Mouse (Mus musculus) heart, embryonic 13.5 days (tissue): ENCODE measurements around the gene Mrgprd. TPM values are rescaled to one million over a fixed set of nuclear protein-coding genes. Genes with fewer than 3 reads are reported as not detected.

ENCODE experiments used
- ATAC-seq: fragments of 200-750 bp; cut with Nextera tagmentation; 2 replicates; pipeline ENCODE4 v1.8.0; 2017; ENCODE audit warnings: moderate TSS enrichment; ENCODE audit not compliant: insufficient number of reproducible peaks, low FRiP score, low TSS enrichment; ENCODE audit errors: extremely low read depth
- H3K27ac ChIP-seq: fragments of 300-500 bp; sonication (generic); replicated peaks from 2 replicates; pipeline ENCODE4 v1.5.1; 2015; ENCODE audit warnings: moderate library complexity, mild to moderate bottlenecking, inconsistent platforms
- H3K27me3 ChIP-seq: fragments of 300-500 bp; sonication (generic); replicated peaks from 2 replicates; pipeline ENCODE4 v1.6.1; 2015; ENCODE audit warnings: mild to moderate bottlenecking, inconsistent platforms
- H3K36me3 ChIP-seq: fragments of 300-500 bp; sonication (generic); 2 replicates; pipeline ENCODE4 v1.6.1; 2015; ENCODE audit warnings: mild to moderate bottlenecking, inconsistent platforms
- H3K4me1 ChIP-seq: fragments of 300-500 bp; sonication (generic); 2 replicates; pipeline ENCODE4 v1.6.1; 2015; ENCODE audit warnings: inconsistent platforms
- H3K4me2 ChIP-seq: fragments of 300-500 bp; sonication (generic); 2 replicates; pipeline ENCODE4 v1.6.1; 2015; ENCODE audit warnings: inconsistent platforms, mild to moderate bottlenecking, moderate library complexity
- H3K4me3 ChIP-seq: fragments of 300-500 bp; sonication (generic); 2 replicates; pipeline ENCODE4 v1.5.1; 2015; ENCODE audit warnings: moderate library complexity, mild to moderate bottlenecking, inconsistent platforms
- H3K9ac ChIP-seq: fragments of 300-500 bp; sonication (generic); 2 replicates; pipeline ENCODE4 v1.6.1; 2015; ENCODE audit warnings: inconsistent platforms, mild to moderate bottlenecking, moderate library complexity
- H3K9me3 ChIP-seq: fragments of 300-500 bp; sonication (generic); 2 replicates; pipeline ENCODE4 v1.6.1; 2016; ENCODE audit warnings: inconsistent platforms
- WGBS: fragments of 180-500 bp; shearing (Covaris S2); methylation state at CpG from one replicate; pipeline ENCODE4 v1.1.7; 2015; ENCODE audit warnings: mixed read lengths; 5-methylcytosine and 5-hydroxymethylcytosine counted together
- polyA plus RNA-seq: library from polyadenylated mRNA; unstranded; fragments of >200 nt; fragmentation: Nextera tagmentation; extraction: Ambion mirVana; gene quantifications from 2 replicates; pipeline ENCODE4 v1.2.1, GENCODE M21; 2015

Gene Mrgprd
- not detected in 2 replicates for polyA plus RNA-seq

- no peaks in the 10 kb centered on the region for H3K36me3 ChIP-seq
- H3K4me2 ChIP-seq: no peak within 1 kb of the TSS
- no peaks in the 10 kb centered on the region for H3K9me3 ChIP-seq
- no peaks in the 10 kb centered on the region for H3K4me1 ChIP-seq
- no peak within 1 kb of the TSS for H3K4me3 ChIP-seq
- H3K9ac ChIP-seq: no peak within 1 kb of the TSS
- H3K27me3 ChIP-seq: peaks cover 12% of the 10 kb centered on the region; the same call in 1 of the 2 replicates
- ATAC-seq: no peak
- no peak within 1 kb of the TSS for H3K27ac ChIP-seq
- WGBS: 87% methylated on average over 6 of the region's 6 CpGs
Measured at GRCm38 (mm10) chr7:145314785-145315411, at the start of gene Mrgprd. Gene Mrgprd (plus strand): TSS chr7:145314835.

GRCm38 (mm10) chr7:145266011-145266410 lies 48.6 kb upstream of the Mrgprd start:
- no peak for ATAC-seq
- 72% methylated on average over 2 of the region's 2 CpGs for WGBS
- Histone ChIP-seq H3K9me3 (no peaks in the 10 kb centered on the region), H3K9ac (no peak overlapping the region), H3K27me3 (no peaks in the 10 kb centered on the region), H3K4me1 (peaks cover 19% of the 10 kb centered on the region), H3K27ac (no peak overlapping the region), H3K4me2 (no peak overlapping the region), H3K36me3 (peaks cover 72% of the 10 kb centered on the region), H3K4me3 (no peak overlapping the region)

GRCm38 (mm10) chr7:145268890-145269289 lies 45.7 kb upstream of the Mrgprd start:
- 86% methylated on average over 7 of the region's 7 CpGs for WGBS
- peaks cover 16% of the 10 kb centered on the region for H3K4me1 ChIP-seq
- no peaks in the 10 kb centered on the region for H3K27me3 ChIP-seq
- peaks cover 87% of the 10 kb centered on the region for H3K36me3 ChIP-seq
- H3K27ac ChIP-seq: no peak overlapping the region
- H3K4me3 ChIP-seq: no peak overlapping the region
- no peak for ATAC-seq
- no peaks in the 10 kb centered on the region for H3K9me3 ChIP-seq
- H3K9ac ChIP-seq: no peak overlapping the region
- no peak overlapping the region for H3K4me2 ChIP-seq

GRCm38 (mm10) chr7:145270955-145271354 lies 43.7 kb upstream of the Mrgprd start:
- 86% methylated on average over 5 of the region's 5 CpGs for WGBS
- no peaks in the 10 kb centered on the region for H3K4me1 ChIP-seq
- H3K27ac ChIP-seq: no peak overlapping the region
- no peak for ATAC-seq
- H3K4me3 ChIP-seq: no peak overlapping the region
- no peaks in the 10 kb centered on the region for H3K9me3 ChIP-seq
- H3K36me3 ChIP-seq: peaks cover 98% of the 10 kb centered on the region
- no peak overlapping the region for H3K4me2 ChIP-seq
- H3K9ac ChIP-seq: no peak overlapping the region
- no peaks in the 10 kb centered on the region for H3K27me3 ChIP-seq

- no peak for ATAC-seq
- Histone ChIP-seq H3K4me1 (no peaks in the 10 kb centered on the region), H3K27me3 (no peaks in the 10 kb centered on the region), H3K36me3 (peaks cover 92% of the 10 kb centered on the region), H3K9ac (no peak overlapping the region), H3K9me3 (no peaks in the 10 kb centered on the region), H3K4me2 (no peak overlapping the region), H3K4me3 (no peak overlapping the region), H3K27ac (no peak overlapping the region)
- 78% methylated on average over 3 of the region's 3 CpGs for WGBS
Measured at GRCm38 (mm10) chr7:145275488-145275887, 39.1 kb upstream of the Mrgprd start.

GRCm38 (mm10) chr7:145281396-145281795 lies 33.2 kb upstream of the Mrgprd start:
- Histone ChIP-seq H3K4me1 (peaks cover 28% of the 10 kb centered on the region), H3K27ac (no peak overlapping the region), H3K27me3 (no peaks in the 10 kb centered on the region), H3K9me3 (no peaks in the 10 kb centered on the region), H3K4me3 (no peak overlapping the region), H3K4me2 (no peak overlapping the region), H3K9ac (no peak overlapping the region), H3K36me3 (peaks cover 35% of the 10 kb centered on the region)
- WGBS: 81% methylated on average over 4 of the region's 4 CpGs
- no peak for ATAC-seq

- no peak overlapping the region; the same call in 1 of the 2 replicates for H3K27ac ChIP-seq
- H3K4me2 ChIP-seq: peak overlapping the region; percentile 86
- H3K4me3 ChIP-seq: peak overlapping the region; percentile 70
- 47% methylated on average over 4 of the region's 4 CpGs for WGBS
- peaks cover 21% of the 10 kb centered on the region for H3K36me3 ChIP-seq
- no peaks in the 10 kb centered on the region for H3K27me3 ChIP-seq
- peak overlapping the region; percentile 87 for H3K9ac ChIP-seq
- no peak for ATAC-seq
- H3K4me1 ChIP-seq: peaks cover 33% of the 10 kb centered on the region
- H3K9me3 ChIP-seq: no peaks in the 10 kb centered on the region
Measured at GRCm38 (mm10) chr7:145283041-145283440, 31.6 kb upstream of the Mrgprd start.

- 4% methylated on average over 18 of the region's 18 CpGs for WGBS
- Histone ChIP-seq H3K4me3 (peak within 1 kb of the TSS; percentile 70), H3K9me3 (no peaks in the 10 kb centered on the region), H3K4me2 (peak within 1 kb of the TSS; percentile 86), H3K9ac (peak within 1 kb of the TSS; percentile 87), H3K27ac (peak within 1 kb of the TSS; percentile 55), H3K4me1 (peaks cover 33% of the 10 kb centered on the region), H3K27me3 (no peaks in the 10 kb centered on the region), H3K36me3 (peaks cover 15% of the 10 kb centered on the region)
- peak; percentile 76; the same call in 1 of the 2 replicates for ATAC-seq
Measured at GRCm38 (mm10) chr7:145283487-145284187, 31.0 kb upstream of the Mrgprd start, which contains the start of gene Tpcn2. Gene Tpcn2 (minus strand): TSS chr7:145284011.

GRCm38 (mm10) chr7:145284293-145284692 lies 30.3 kb upstream of the Mrgprd start:
- Histone ChIP-seq H3K4me1 (peaks cover 35% of the 10 kb centered on the region), H3K36me3 (peaks cover 9% of the 10 kb centered on the region), H3K27ac (no peak overlapping the region), H3K4me2 (peak overlapping the region; percentile 86), H3K4me3 (peak overlapping the region; percentile 70), H3K27me3 (no peaks in the 10 kb centered on the region), H3K9me3 (no peaks in the 10 kb centered on the region), H3K9ac (peak overlapping the region; percentile 4; the same call in 1 of the 2 replicates)
- ATAC-seq: no peak
- 62% methylated on average over 3 of the region's 3 CpGs for WGBS

- Histone ChIP-seq H3K4me1 (peaks cover 40% of the 10 kb centered on the region), H3K9ac (no peak overlapping the region), H3K4me2 (no peak overlapping the region), H3K27me3 (no peaks in the 10 kb centered on the region), H3K36me3 (no peaks in the 10 kb centered on the region), H3K9me3 (no peaks in the 10 kb centered on the region), H3K27ac (no peak overlapping the region), H3K4me3 (no peak overlapping the region)
- ATAC-seq: no peak
- WGBS: 71% methylated on average over 4 of the region's 4 CpGs
Measured at GRCm38 (mm10) chr7:145285476-145285875, 29.2 kb upstream of the Mrgprd start.

- no peak overlapping the region for H3K4me3 ChIP-seq
- ATAC-seq: no peak
- no peak overlapping the region for H3K4me2 ChIP-seq
- H3K9ac ChIP-seq: no peak overlapping the region
- H3K27me3 ChIP-seq: no peaks in the 10 kb centered on the region
- H3K4me1 ChIP-seq: peaks cover 27% of the 10 kb centered on the region
- no peak overlapping the region for H3K27ac ChIP-seq
- 43% methylated on average over 6 of the region's 6 CpGs for WGBS
- H3K9me3 ChIP-seq: no peaks in the 10 kb centered on the region
- H3K36me3 ChIP-seq: no peaks in the 10 kb centered on the region
Measured at GRCm38 (mm10) chr7:145287410-145287809, 27.2 kb upstream of the Mrgprd start.
